Mouse (Mus musculus): ENCODE results near the gene Alkbh5. TPM values are rescaled to one million over a fixed set of nuclear protein-coding genes. Genes with fewer than 3 reads are reported as not detected.
A peak's percentile ranks its signal among the peaks of the same experiment; 100 is the strongest.

The Alkbh5 gene
- polyA plus RNA-seq (2015; fragmentation: Nextera tagmentation; extraction: Ambion mirVana), result 25.9 and 33.0 TPM in 2 replicates

DNA sequence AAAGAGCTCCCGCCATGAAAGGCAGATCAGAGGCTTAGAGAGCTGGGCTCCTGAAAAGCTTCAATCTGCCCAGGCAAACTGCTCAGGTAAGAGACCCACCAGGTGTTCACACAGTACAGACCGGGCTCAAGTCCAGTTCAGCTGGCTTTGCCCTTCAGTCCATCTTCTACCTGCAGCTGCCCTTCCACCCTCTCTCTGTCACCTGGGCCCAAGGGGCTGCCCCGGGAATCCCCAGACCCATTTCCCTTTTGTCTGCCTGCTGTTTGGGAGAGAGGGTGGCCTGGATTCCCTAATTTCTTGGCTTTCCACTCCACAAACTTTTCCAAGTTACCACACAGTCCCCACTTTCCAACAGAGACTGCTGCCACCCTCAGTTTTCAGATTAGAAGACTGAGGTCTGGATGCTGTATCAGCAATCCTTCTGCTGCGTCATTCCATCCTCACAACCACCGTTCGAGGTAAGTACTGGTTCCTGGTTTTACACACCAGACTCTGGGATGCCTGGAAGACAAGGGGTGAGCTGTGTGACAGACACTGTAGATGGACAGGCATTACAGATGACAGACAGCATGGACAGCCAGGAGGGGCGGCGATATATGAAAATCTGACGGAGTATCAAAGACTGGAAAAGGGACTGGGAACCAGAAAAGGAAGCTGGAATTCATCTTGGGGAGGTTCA lies at the start of gene Alkbh5:
Gene Alkbh5, plus strand, starts transcription at position 202 of the 679 bp plus-strand sequence.
- H3K4me2 ChIP-seq (ENCODE audit: low read depth, low read length), result peak within 1 kb of the TSS; percentile 88
- no peaks in the 10 kb centered on the region for H3K27me3 ChIP-seq (replicated peaks; ENCODE audit: control insufficient read depth, insufficient read depth, low read length)
- no peaks in the 10 kb centered on the region for H3K9me3 ChIP-seq (ENCODE audit: control insufficient read depth, low read length)
- no peaks in the 10 kb centered on the region for H3K36me3 ChIP-seq (ENCODE audit: control insufficient read depth, insufficient read depth, low read length)
- 0 out of 2 replicates have a peak, but pooled peaks have one; percentile 0 for ATAC-seq
- H3K4me3 ChIP-seq (ENCODE audit: low read length), result peak within 1 kb of the TSS; percentile 98
- H3K27ac ChIP-seq (ENCODE audit: low read length), result peak within 1 kb of the TSS; percentile 99
- H3K4me1 ChIP-seq (ENCODE audit: control insufficient read depth, insufficient read depth, low read length), result peaks cover 18% of the 10 kb centered on the region
- peak within 1 kb of the TSS; percentile 98 for H3K9ac ChIP-seq (ENCODE audit: low read depth, low read length)
- WGBS, result 19% methylated on average over 9 of the region's 9 CpGs

DNA sequence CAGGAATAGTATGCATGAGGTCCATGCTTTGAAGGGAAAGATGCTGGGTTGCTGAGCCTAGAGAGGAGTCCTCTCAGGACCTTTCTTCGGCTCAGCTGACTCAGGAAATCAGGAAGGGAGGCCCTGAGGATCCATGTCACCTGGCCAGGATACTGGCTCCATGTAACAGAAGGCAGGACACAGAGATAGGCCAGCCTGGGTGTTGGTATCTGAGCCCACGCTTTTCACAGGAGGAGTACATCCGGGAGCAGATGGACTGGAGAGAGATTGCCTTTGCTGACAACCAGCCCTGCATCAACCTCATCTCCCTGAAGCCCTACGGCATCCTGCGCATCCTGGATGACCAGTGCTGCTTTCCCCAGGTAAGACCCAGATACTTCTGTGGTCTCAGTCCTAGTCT lies 43.5 kb upstream of the Alkbh5 start:
- Histone ChIP-seq H3K4me2 (ENCODE audit: low read depth, low read length) (no peak overlapping the region), H3K9me3 (ENCODE audit: control insufficient read depth, low read length) (no peaks in the 10 kb centered on the region), H3K4me3 (ENCODE audit: low read length) (no peak overlapping the region), H3K9ac (ENCODE audit: low read depth, low read length) (no peak overlapping the region), H3K27ac (ENCODE audit: low read length) (no peak overlapping the region), H3K4me1 (ENCODE audit: control insufficient read depth, insufficient read depth, low read length) (no peaks in the 10 kb centered on the region), H3K36me3 (ENCODE audit: control insufficient read depth, insufficient read depth, low read length) (no peaks in the 10 kb centered on the region), H3K27me3 (replicated peaks; ENCODE audit: control insufficient read depth, insufficient read depth, low read length) (no peaks in the 10 kb centered on the region)
- no peak for ATAC-seq
- WGBS, result 91% methylated on average over 5 of the region's 5 CpGs

DNA sequence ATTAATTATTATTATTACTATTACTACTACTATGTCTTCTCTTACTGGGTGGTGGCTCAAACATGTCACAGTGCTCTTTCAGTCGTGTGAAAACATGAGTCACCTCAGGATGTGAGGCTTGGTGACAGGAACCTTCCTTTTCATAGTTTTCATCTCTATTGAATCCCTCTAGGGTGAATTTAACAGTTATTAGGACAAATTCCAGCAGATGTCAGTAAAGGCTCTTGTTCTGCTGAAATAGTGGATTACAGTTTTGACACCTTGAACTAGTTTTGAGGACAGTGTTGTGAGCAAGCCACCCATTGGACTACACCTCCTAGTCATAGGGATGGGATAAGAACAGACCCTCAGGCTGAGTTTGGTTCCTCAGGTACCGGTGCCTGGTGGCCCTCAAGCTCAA lies 40.5 kb upstream of the Alkbh5 start:
- 62% methylated on average over 2 of the region's 2 CpGs for whole genome bisulfite sequencing
- H3K4me2 ChIP-seq (ENCODE audit: low read depth, low read length), result no peak overlapping the region
- H3K9ac ChIP-seq (ENCODE audit: low read depth, low read length), result no peak overlapping the region
- H3K27me3 ChIP-seq (replicated peaks; ENCODE audit: control insufficient read depth, insufficient read depth, low read length), result no peaks in the 10 kb centered on the region
- no peak overlapping the region for H3K4me3 ChIP-seq (ENCODE audit: low read length)
- no peak for ATAC-seq
- no peaks in the 10 kb centered on the region for H3K4me1 ChIP-seq (ENCODE audit: control insufficient read depth, insufficient read depth, low read length)
- no peak overlapping the region for H3K27ac ChIP-seq (ENCODE audit: low read length)
- H3K9me3 ChIP-seq (ENCODE audit: control insufficient read depth, low read length), result no peaks in the 10 kb centered on the region
- H3K36me3 ChIP-seq (ENCODE audit: control insufficient read depth, insufficient read depth, low read length), result no peaks in the 10 kb centered on the region

DNA sequence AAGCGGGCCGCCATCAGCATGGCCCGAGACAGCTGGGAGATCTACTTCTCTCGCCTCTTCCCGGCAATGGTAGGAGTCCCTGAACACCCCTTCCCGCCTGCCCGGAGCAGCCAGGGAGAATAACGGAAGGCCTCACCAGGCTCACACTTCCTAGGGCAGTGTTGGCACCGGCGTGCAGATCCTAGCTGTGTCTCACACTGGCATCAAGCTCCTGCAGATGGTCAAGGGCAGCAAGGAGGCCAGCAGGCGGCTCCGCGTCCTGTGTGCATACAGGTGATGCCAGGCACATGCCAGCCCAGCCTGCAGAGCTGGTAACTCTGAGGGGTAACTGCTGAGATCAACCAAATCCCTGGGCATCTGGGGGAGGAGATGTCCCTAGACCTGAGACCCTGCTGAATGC lies 28.9 kb upstream of the Alkbh5 start:
- ATAC-seq, result no peak
- H3K9me3 ChIP-seq (ENCODE audit: control insufficient read depth, low read length), result no peaks in the 10 kb centered on the region
- 82% methylated on average over 13 of the region's 13 CpGs for WGBS

DNA sequence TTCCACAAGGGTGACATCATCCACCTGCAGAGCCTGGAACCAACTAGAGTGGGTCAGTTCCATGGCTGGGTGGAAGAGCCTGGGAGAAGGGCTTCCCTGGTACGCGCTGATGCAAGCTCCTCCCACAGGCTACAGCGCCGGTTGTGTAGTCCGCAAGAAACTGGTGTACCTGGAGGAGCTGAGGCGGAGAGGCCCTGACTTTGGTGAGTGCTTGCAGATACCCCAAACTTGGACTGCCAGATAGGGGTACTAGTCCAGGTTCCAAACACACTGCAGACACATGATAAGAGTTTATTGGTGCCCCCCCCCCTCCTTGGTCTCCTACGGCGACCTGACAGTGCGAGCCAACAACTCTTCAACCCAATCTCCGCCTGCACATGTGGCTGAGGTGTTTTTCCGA lies 27.2 kb upstream of the Alkbh5 start:
- H3K4me1 ChIP-seq (ENCODE audit: control insufficient read depth, insufficient read depth, low read length), result 0 out of 2 replicates have a peak, but pooled peaks cover 6% of the 10 kb centered on the region
- peak overlapping the region; percentile 64 for H3K9ac ChIP-seq (ENCODE audit: low read depth, low read length)
- no peaks in the 10 kb centered on the region for H3K9me3 ChIP-seq (ENCODE audit: control insufficient read depth, low read length)
- peak overlapping the region; percentile 86 for H3K4me2 ChIP-seq (ENCODE audit: low read depth, low read length)
- peak overlapping the region; percentile 51 for H3K4me3 ChIP-seq (ENCODE audit: low read length)
- H3K36me3 ChIP-seq (ENCODE audit: control insufficient read depth, insufficient read depth, low read length), result no peaks in the 10 kb centered on the region
- no peak overlapping the region for H3K27ac ChIP-seq (ENCODE audit: low read length)
- ATAC-seq, result peak; percentile 76
- 5% methylated on average over 11 of the region's 11 CpGs for WGBS
- peaks cover 9% of the 10 kb centered on the region; the same call in 1 of the 2 replicates for H3K27me3 ChIP-seq (replicated peaks; ENCODE audit: control insufficient read depth, insufficient read depth, low read length)

More for the DNA sequence above, 28.9 kb upstream of the Alkbh5 start:
- Histone ChIP-seq H3K4me1 (ENCODE audit: control insufficient read depth, insufficient read depth, low read length) (0 out of 2 replicates have a peak, but pooled peaks cover 6% of the 10 kb centered on the region), H3K4me2 (ENCODE audit: low read depth, low read length) (no peak overlapping the region), H3K27ac (ENCODE audit: low read length) (no peak overlapping the region), H3K36me3 (ENCODE audit: control insufficient read depth, insufficient read depth, low read length) (no peaks in the 10 kb centered on the region), H3K27me3 (replicated peaks; ENCODE audit: control insufficient read depth, insufficient read depth, low read length) (peaks cover 9% of the 10 kb centered on the region; the same call in 1 of the 2 replicates), H3K4me3 (ENCODE audit: low read length) (no peak overlapping the region), H3K9ac (ENCODE audit: low read depth, low read length) (no peak overlapping the region)

GRCm38 (mm10) chr11:60509500-60509899 lies 26.7 kb upstream of the Alkbh5 start:
- WGBS, result under 1% methylated on average over 25 of the region's 25 CpGs
- peak; percentile 87 for ATAC-seq

GRCm38 (mm10) chr11:60511893-60512292 lies 24.3 kb upstream of the Alkbh5 start:
- peaks cover 9% of the 10 kb centered on the region; the same call in 1 of the 2 replicates for H3K27me3 ChIP-seq (replicated peaks; ENCODE audit: control insufficient read depth, insufficient read depth, low read length)
- H3K36me3 ChIP-seq (ENCODE audit: control insufficient read depth, insufficient read depth, low read length), result no peaks in the 10 kb centered on the region
- H3K4me1 ChIP-seq (ENCODE audit: control insufficient read depth, insufficient read depth, low read length), result 0 out of 2 replicates have a peak, but pooled peaks cover 6% of the 10 kb centered on the region
- no peak overlapping the region for H3K4me3 ChIP-seq (ENCODE audit: low read length)
- WGBS, result 65% methylated on average over 1 of the region's 1 CpGs
- no peak overlapping the region for H3K4me2 ChIP-seq (ENCODE audit: low read depth, low read length)
- H3K9me3 ChIP-seq (ENCODE audit: control insufficient read depth, low read length), result no peaks in the 10 kb centered on the region
- ATAC-seq, result no peak
- no peak overlapping the region for H3K27ac ChIP-seq (ENCODE audit: low read length)
- no peak overlapping the region for H3K9ac ChIP-seq (ENCODE audit: low read depth, low read length)

More at GRCm38 (mm10) chr11:60509500-60509899, 26.7 kb upstream of the Alkbh5 start:
- Histone ChIP-seq H3K27ac (ENCODE audit: low read length) (no peak overlapping the region), H3K4me2 (ENCODE audit: low read depth, low read length) (peak overlapping the region; percentile 86), H3K4me1 (ENCODE audit: control insufficient read depth, insufficient read depth, low read length) (0 out of 2 replicates have a peak, but pooled peaks cover 6% of the 10 kb centered on the region), H3K9ac (ENCODE audit: low read depth, low read length) (peak overlapping the region; percentile 64), H3K27me3 (replicated peaks; ENCODE audit: control insufficient read depth, insufficient read depth, low read length) (peaks cover 9% of the 10 kb centered on the region; the same call in 1 of the 2 replicates), H3K4me3 (ENCODE audit: low read length) (peak overlapping the region; percentile 51), H3K9me3 (ENCODE audit: control insufficient read depth, low read length) (no peaks in the 10 kb centered on the region), H3K36me3 (ENCODE audit: control insufficient read depth, insufficient read depth, low read length) (no peaks in the 10 kb centered on the region)

DNA sequence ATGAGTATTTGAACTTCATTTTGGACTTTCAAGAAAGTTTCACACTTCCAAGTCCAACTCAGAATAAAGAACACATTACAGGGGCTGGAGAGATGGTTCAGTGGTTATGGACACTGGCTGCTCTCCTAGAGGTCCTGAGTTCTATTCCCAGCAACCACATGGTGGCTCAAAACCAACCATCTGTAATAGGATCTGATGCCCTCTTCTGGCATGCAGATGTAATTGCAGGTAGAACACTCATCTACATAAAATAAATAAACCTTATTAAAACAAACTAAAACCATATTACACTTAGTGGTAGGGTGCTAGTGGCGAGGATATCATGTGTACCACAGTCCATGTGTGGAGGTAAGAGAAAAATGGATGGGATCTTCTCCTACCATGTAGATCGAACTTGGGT lies 23.7 kb upstream of the Alkbh5 start:
- Histone ChIP-seq H3K4me1 (ENCODE audit: control insufficient read depth, insufficient read depth, low read length) (0 out of 2 replicates have a peak, but pooled peaks cover 6% of the 10 kb centered on the region), H3K9ac (ENCODE audit: low read depth, low read length) (no peak overlapping the region), H3K9me3 (ENCODE audit: control insufficient read depth, low read length) (no peaks in the 10 kb centered on the region), H3K27ac (ENCODE audit: low read length) (no peak overlapping the region), H3K36me3 (ENCODE audit: control insufficient read depth, insufficient read depth, low read length) (no peaks in the 10 kb centered on the region), H3K4me3 (ENCODE audit: low read length) (no peak overlapping the region), H3K4me2 (ENCODE audit: low read depth, low read length) (no peak overlapping the region), H3K27me3 (replicated peaks; ENCODE audit: control insufficient read depth, insufficient read depth, low read length) (peaks cover 9% of the 10 kb centered on the region; the same call in 1 of the 2 replicates)
- ATAC-seq, result no peak
- 84% methylated on average over 2 of the region's 2 CpGs for WGBS

DNA sequence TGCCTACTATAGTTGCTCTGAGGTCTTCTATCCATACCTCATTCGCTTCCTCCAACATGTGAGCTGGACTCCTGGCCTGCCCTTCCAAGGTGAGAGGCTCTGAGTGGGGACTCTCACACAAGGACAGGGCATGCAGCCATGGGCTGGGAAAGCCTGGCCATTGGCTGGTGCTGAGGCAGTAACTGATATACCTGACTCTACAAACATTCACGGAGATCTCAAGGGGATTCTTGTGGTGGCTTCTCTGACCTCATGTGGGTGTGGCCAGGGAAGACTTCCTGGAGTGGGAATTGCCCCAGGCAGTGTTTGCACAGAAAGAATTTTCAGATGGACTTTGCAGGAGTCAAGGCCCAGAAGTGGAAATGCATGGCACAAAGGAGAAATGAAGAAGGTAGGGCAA lies 21.2 kb upstream of the Alkbh5 start:
- no peak overlapping the region for H3K4me3 ChIP-seq (ENCODE audit: low read length)
- no peaks in the 10 kb centered on the region for H3K36me3 ChIP-seq (ENCODE audit: control insufficient read depth, insufficient read depth, low read length)
- peak; percentile 42; the same call in 1 of the 2 replicates for ATAC-seq
- 46% methylated on average over 2 of the region's 2 CpGs for WGBS
- H3K27ac ChIP-seq (ENCODE audit: low read length), result no peak overlapping the region
- H3K9me3 ChIP-seq (ENCODE audit: control insufficient read depth, low read length), result no peaks in the 10 kb centered on the region
- no peaks in the 10 kb centered on the region for H3K4me1 ChIP-seq (ENCODE audit: control insufficient read depth, insufficient read depth, low read length)
- no peak overlapping the region for H3K9ac ChIP-seq (ENCODE audit: low read depth, low read length)
- no peak overlapping the region for H3K4me2 ChIP-seq (ENCODE audit: low read depth, low read length)
- H3K27me3 ChIP-seq (replicated peaks; ENCODE audit: control insufficient read depth, insufficient read depth, low read length), result peaks cover 2% of the 10 kb centered on the region; the same call in 1 of the 2 replicates

Data from intestine, embryonic 16.5 days (tissue).